Mouse (Mus musculus): ENCODE results near the gene Tmem136. TPM values are rescaled to one million over a fixed set of nuclear protein-coding genes. Genes with fewer than 3 reads are reported as not detected.

Gene Tmem136
- polyA plus RNA-seq, 1 experiment from 2014 or later = 4.0 TPM

DNA sequence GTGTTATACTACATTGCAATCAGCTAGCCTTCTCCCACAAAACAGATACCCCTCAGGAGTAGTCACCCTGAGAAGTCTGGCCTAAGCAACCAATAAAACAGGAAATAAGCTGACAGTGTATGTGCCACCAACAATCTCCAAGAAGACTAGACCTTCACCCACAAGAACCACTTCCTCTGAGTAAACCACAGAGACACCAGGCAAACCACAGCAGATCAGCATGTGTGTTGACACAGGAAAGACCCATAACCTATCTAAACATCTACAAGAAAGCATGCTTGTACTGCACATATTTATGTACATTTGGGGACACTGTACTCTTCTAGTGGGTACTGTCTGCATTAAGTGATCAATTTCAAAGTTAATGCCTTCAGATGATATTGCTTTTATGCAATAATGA lies 20.0 kb downstream of the Tmem136 start:
- no peaks in the 10 kb centered on the region for H3K36me3 ChIP-seq (ENCODE audit: control insufficient read depth, insufficient read depth, low read length)
- no peak for ATAC-seq (ENCODE audit: insufficient read depth, low FRiP score)
- H3K4me1 ChIP-seq (ENCODE audit: control insufficient read depth, insufficient read depth, low read length) = peaks cover 12% of the 10 kb centered on the region
- no peaks in the 10 kb centered on the region for H3K9me3 ChIP-seq (replicated peaks; ENCODE audit: control insufficient read depth, low read length)
- H3K4me3 ChIP-seq (replicated peaks; ENCODE audit: low read length) = no peak overlapping the region
- no peak overlapping the region for H3K27ac ChIP-seq (ENCODE audit: low read length)
- H3K9ac ChIP-seq (ENCODE audit: low read length) = no peak overlapping the region
- H3K27me3 ChIP-seq (ENCODE audit: control insufficient read depth, insufficient read depth, low read length) = no peaks in the 10 kb centered on the region
- H3K4me2 ChIP-seq (ENCODE audit: low read depth, low read length) = no peak overlapping the region

DNA sequence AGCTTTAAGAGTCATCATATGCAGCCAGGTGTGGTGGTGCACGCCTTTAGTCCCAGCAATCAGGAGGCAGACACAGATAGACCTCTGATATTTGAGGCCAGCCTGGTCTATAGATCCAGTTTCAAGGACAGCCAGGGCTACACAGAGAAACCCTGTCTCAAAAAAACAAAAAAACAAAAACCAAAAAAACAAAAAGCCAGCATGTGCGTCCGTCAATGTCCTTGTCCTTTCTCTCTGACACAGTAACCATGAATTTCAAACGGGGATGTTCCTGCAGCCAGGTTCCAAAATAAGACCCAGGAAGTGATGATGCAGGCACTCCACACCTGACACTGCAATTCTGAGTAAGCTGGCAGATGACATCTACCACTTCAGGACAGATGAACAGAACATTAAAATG lies 21.5 kb downstream of the Tmem136 start:
- no peaks in the 10 kb centered on the region for H3K27me3 ChIP-seq (ENCODE audit: control insufficient read depth, insufficient read depth, low read length)

DNA sequence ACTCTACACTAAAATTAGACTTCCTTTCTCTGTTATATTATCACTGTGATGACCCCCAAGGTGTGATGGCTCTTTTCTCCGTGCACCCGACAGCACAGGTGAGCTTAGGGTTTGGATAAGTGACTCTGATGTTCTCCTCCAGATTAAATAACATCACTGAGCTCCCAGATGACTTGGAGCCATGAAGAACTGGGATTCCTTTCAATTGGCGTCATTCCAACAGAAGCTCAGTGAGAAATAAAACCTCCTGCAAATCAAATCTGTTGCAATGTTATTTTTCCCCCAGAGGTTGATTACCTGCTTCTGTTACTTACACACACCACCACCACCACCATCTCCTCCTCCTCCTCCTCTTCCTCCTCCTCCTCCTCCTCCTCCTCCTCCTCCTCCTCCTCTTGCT lies 22.6 kb downstream of the Tmem136 start:
- no peak overlapping the region for H3K4me2 ChIP-seq (ENCODE audit: low read depth, low read length)
- 71% methylated on average over 3 of the region's 3 CpGs for WGBS
- H3K4me1 ChIP-seq (ENCODE audit: control insufficient read depth, insufficient read depth, low read length) = peaks cover 11% of the 10 kb centered on the region
- H3K36me3 ChIP-seq (ENCODE audit: control insufficient read depth, insufficient read depth, low read length) = no peaks in the 10 kb centered on the region
- ATAC-seq (ENCODE audit: insufficient read depth, low FRiP score) = no peak
- no peak overlapping the region for H3K9ac ChIP-seq (ENCODE audit: low read length)
- H3K27me3 ChIP-seq (ENCODE audit: control insufficient read depth, insufficient read depth, low read length) = no peaks in the 10 kb centered on the region
- H3K4me3 ChIP-seq (replicated peaks; ENCODE audit: low read length) = no peak overlapping the region
- H3K9me3 ChIP-seq (replicated peaks; ENCODE audit: control insufficient read depth, low read length) = no peaks in the 10 kb centered on the region
- no peak overlapping the region for H3K27ac ChIP-seq (ENCODE audit: low read length)

More for the DNA sequence above, 21.5 kb downstream of the Tmem136 start:
- Histone ChIP-seq H3K4me2 (ENCODE audit: low read depth, low read length) (no peak overlapping the region), H3K27ac (ENCODE audit: low read length) (no peak overlapping the region), H3K9ac (ENCODE audit: low read length) (no peak overlapping the region), H3K4me3 (replicated peaks; ENCODE audit: low read length) (no peak overlapping the region), H3K4me1 (ENCODE audit: control insufficient read depth, insufficient read depth, low read length) (peaks cover 12% of the 10 kb centered on the region), H3K36me3 (ENCODE audit: control insufficient read depth, insufficient read depth, low read length) (no peaks in the 10 kb centered on the region), H3K9me3 (replicated peaks; ENCODE audit: control insufficient read depth, low read length) (no peaks in the 10 kb centered on the region)
- no peak for ATAC-seq (ENCODE audit: insufficient read depth, low FRiP score)
- 84% methylated on average over 4 of the region's 4 CpGs for WGBS

DNA sequence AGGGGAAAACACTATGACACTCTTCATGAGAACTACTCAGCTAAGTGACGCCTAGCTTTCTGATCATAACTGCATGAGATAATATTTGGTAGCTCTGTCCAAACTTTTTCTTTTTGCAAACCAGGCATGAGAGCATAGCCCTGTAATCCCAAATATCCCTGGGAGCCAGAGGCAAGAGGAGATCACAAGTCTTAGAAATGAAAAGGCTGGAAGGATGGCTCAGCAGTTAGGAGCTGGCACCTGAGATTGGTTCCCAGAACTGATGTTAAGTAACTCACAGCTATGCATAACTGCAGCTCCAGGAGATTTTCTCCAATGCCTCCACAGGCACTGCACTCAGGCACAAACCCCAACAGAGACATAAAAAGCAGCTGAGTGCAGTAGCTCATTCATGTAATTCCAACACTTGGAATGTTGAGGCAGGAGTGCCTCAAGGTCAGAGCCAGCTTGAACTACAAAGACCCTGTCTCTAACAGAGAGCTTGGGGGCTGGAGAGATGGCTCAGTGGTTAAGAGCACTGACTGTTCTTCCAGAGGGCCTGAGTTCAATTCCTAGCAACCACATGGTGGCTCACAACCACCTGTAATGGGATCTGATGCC lies 30.6 kb downstream of the Tmem136 start:
- no peak for ATAC-seq (ENCODE audit: insufficient read depth, low FRiP score)
- Histone ChIP-seq H3K27ac (ENCODE audit: low read length) (peak overlapping the region; percentile 53), H3K36me3 (ENCODE audit: control insufficient read depth, insufficient read depth, low read length) (no peaks in the 10 kb centered on the region), H3K4me3 (replicated peaks; ENCODE audit: low read length) (no peak overlapping the region), H3K4me2 (ENCODE audit: low read depth, low read length) (no peak overlapping the region), H3K9ac (ENCODE audit: low read length) (no peak overlapping the region), H3K4me1 (ENCODE audit: control insufficient read depth, insufficient read depth, low read length) (peaks cover 10% of the 10 kb centered on the region; the same call in 1 of the 2 replicates), H3K9me3 (replicated peaks; ENCODE audit: control insufficient read depth, low read length) (no peaks in the 10 kb centered on the region), H3K27me3 (ENCODE audit: control insufficient read depth, insufficient read depth, low read length) (no peaks in the 10 kb centered on the region)
- whole genome bisulfite sequencing = 60% methylated on average over 1 of the region's 1 CpGs

DNA sequence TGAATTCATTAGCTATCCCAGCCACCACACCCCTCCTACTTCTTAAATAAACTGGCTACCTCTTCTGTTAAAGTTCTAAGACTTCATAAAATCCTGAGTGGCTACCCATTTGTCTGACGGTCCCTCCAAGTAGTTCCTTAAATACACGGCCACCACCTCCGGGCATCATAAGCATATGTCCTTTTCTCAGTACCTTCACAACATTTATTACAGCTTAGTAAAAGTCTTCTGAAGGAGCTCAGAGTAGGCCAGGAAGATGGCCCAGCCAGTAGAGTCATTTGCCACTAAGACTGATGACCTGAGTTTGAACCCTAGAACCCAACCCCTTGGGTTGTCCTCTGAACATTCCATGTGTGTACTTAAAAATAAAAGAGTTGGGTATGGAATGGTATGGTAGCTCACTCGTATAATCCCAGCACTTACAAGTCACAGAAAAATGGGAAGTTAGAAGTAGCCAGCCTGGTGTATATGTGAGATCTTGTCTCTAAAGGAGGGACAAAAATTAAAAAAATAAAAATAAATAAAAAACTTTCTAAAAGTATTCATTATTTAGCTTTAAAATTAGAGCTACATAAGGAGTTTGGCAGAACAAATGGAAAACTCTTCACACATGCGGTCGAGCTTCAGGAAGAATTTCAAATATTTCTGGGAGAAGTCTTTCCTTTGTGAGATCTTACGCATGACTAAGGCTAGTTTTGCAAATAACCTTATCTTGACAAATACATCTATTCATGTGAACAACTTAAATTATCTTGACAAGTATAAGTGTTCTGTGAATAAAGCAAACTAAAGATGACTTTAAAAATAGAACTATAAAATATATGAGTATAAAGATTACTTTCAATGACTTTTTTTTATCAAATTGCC lies 31.6 kb downstream of the Tmem136 start:
- H3K36me3 ChIP-seq (ENCODE audit: control insufficient read depth, insufficient read depth, low read length) = no peaks in the 10 kb centered on the region
- H3K4me3 ChIP-seq (replicated peaks; ENCODE audit: low read length) = no peak overlapping the region
- H3K4me1 ChIP-seq (ENCODE audit: control insufficient read depth, insufficient read depth, low read length) = peaks cover 13% of the 10 kb centered on the region; the same call in 1 of the 2 replicates
- 57% methylated on average over 7 of the region's 7 CpGs for WGBS
- H3K9me3 ChIP-seq (replicated peaks; ENCODE audit: control insufficient read depth, low read length) = no peaks in the 10 kb centered on the region
- H3K27ac ChIP-seq (ENCODE audit: low read length) = no peak overlapping the region
- no peak overlapping the region for H3K4me2 ChIP-seq (ENCODE audit: low read depth, low read length)
- no peaks in the 10 kb centered on the region for H3K27me3 ChIP-seq (ENCODE audit: control insufficient read depth, insufficient read depth, low read length)
- H3K9ac ChIP-seq (ENCODE audit: low read length) = no peak overlapping the region
- ATAC-seq (ENCODE audit: insufficient read depth, low FRiP score) = peak; percentile 58; the same call in 1 of the 2 replicates

DNA sequence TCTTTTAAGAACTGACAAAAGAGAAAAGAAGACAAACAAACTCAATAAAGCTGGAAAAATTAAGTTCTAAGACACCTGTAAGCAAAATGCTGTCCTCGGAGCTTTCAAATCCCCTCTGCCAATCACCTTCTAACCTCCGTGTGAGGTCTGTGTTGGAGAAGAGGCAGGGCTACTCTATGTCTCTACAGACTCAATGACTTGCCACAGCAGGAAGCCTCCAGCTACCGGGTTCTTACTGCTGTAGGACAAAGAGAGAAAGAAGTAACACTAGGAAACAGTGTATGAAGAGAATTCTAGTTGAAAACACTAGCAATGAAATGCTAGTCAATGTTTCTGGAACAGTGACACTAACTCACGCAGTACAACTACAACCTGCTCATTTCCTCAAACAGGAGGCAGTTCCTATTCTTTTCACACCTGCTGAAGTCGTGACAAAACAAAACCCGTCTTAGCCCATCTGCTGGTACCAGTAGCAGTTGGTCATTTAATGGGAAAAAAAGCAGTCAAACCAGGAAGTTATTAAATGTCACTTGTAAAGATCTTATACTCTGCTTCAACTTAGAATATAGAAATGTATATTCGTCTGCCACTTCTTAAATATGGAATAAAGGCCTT lies 32.8 kb downstream of the Tmem136 start:
- no peak for ATAC-seq (ENCODE audit: insufficient read depth, low FRiP score)
- Histone ChIP-seq H3K27me3 (ENCODE audit: control insufficient read depth, insufficient read depth, low read length) (no peaks in the 10 kb centered on the region), H3K9ac (ENCODE audit: low read length) (no peak overlapping the region), H3K9me3 (replicated peaks; ENCODE audit: control insufficient read depth, low read length) (no peaks in the 10 kb centered on the region), H3K36me3 (ENCODE audit: control insufficient read depth, insufficient read depth, low read length) (no peaks in the 10 kb centered on the region), H3K4me3 (replicated peaks; ENCODE audit: low read length) (no peak overlapping the region), H3K4me2 (ENCODE audit: low read depth, low read length) (no peak overlapping the region), H3K27ac (ENCODE audit: low read length) (no peak overlapping the region), H3K4me1 (ENCODE audit: control insufficient read depth, insufficient read depth, low read length) (peaks cover 13% of the 10 kb centered on the region; the same call in 1 of the 2 replicates)
- 56% methylated on average over 7 of the region's 7 CpGs for WGBS

DNA sequence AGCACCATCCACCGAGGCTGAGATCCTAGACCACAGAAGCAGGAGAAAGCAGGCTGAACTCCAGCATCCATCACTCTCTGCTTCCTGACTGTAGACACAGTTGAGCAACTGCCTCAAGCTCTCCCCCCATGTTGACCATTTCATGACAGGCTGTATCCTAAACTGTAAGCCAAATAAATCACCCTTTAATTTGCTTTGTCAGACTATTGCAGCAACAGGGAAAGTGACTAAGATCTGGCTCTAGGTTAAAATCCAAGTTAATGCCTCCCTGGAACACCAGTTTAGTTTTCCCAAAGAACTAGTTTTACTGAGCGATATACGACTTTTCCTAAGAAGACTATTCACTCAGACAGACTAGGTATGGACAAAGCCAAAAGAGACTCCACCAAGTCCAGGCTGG lies 37.7 kb downstream of the Tmem136 start:
- Histone ChIP-seq H3K9me3 (replicated peaks; ENCODE audit: control insufficient read depth, low read length) (no peaks in the 10 kb centered on the region), H3K9ac (ENCODE audit: low read length) (no peak overlapping the region), H3K27me3 (ENCODE audit: control insufficient read depth, insufficient read depth, low read length) (no peaks in the 10 kb centered on the region), H3K27ac (ENCODE audit: low read length) (no peak overlapping the region), H3K4me3 (replicated peaks; ENCODE audit: low read length) (no peak overlapping the region), H3K4me1 (ENCODE audit: control insufficient read depth, insufficient read depth, low read length) (peaks cover 9% of the 10 kb centered on the region; the same call in 1 of the 2 replicates), H3K36me3 (ENCODE audit: control insufficient read depth, insufficient read depth, low read length) (no peaks in the 10 kb centered on the region), H3K4me2 (ENCODE audit: low read depth, low read length) (no peak overlapping the region)
- no peak for ATAC-seq (ENCODE audit: insufficient read depth, low FRiP score)
- 82% methylated on average over 3 of the region's 3 CpGs for WGBS

DNA sequence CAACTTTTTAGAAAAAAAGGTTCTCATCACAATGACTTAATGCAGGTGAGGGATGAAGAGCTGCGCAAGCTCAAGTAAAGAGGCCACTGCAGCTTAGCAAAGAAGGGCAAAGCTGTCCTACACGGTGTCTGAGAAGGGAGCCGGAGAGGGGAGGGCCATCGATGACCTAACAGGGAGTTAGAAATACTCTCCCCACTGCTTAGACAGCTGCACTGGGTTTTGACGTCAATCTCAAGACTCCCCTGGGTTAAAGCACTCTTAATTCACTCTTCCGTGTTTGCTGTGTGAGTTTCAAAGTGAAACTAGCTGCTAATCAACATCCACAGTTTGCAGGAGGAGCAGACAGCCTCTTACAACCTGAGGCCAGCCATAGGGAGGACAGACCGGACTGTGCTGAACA lies 40.2 kb downstream of the Tmem136 start:
- Histone ChIP-seq H3K36me3 (ENCODE audit: control insufficient read depth, insufficient read depth, low read length) (no peaks in the 10 kb centered on the region), H3K9me3 (replicated peaks; ENCODE audit: control insufficient read depth, low read length) (no peaks in the 10 kb centered on the region), H3K4me1 (ENCODE audit: control insufficient read depth, insufficient read depth, low read length) (peaks cover 14% of the 10 kb centered on the region; the same call in 1 of the 2 replicates), H3K4me3 (replicated peaks; ENCODE audit: low read length) (no peak overlapping the region), H3K4me2 (ENCODE audit: low read depth, low read length) (no peak overlapping the region), H3K9ac (ENCODE audit: low read length) (no peak overlapping the region), H3K27me3 (ENCODE audit: control insufficient read depth, insufficient read depth, low read length) (no peaks in the 10 kb centered on the region), H3K27ac (ENCODE audit: low read length) (no peak overlapping the region)
- WGBS = 64% methylated on average over 7 of the region's 7 CpGs
- no peak for ATAC-seq (ENCODE audit: insufficient read depth, low FRiP score)

DNA sequence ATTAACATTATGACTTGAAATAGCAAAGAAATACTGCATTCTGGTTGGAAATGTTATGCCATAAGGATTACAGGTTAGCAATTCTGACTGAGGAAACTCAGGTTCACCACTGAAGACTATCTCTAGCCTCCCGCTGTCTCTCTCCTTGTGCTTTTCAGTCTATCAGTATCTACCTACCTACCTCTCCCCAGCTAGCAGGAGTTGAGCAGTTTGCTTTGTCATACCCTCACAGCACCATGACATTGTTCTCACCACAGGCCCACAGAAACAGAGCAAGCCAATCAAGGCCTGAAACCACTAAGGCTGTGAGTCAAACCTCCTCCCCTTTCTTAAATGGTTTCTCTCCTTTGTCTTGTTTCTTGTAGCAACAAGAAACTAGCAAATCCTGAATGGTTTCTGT lies 41.8 kb downstream of the Tmem136 start:
- Histone ChIP-seq H3K27ac (ENCODE audit: low read length) (peak overlapping the region; percentile 10; the same call in 1 of the 2 replicates), H3K27me3 (ENCODE audit: control insufficient read depth, insufficient read depth, low read length) (no peaks in the 10 kb centered on the region), H3K9ac (ENCODE audit: low read length) (no peak overlapping the region), H3K4me3 (replicated peaks; ENCODE audit: low read length) (no peak overlapping the region), H3K4me1 (ENCODE audit: control insufficient read depth, insufficient read depth, low read length) (peaks cover 19% of the 10 kb centered on the region), H3K4me2 (ENCODE audit: low read depth, low read length) (no peak overlapping the region), H3K9me3 (replicated peaks; ENCODE audit: control insufficient read depth, low read length) (no peaks in the 10 kb centered on the region), H3K36me3 (ENCODE audit: control insufficient read depth, insufficient read depth, low read length) (no peaks in the 10 kb centered on the region)
- 89% methylated on average over 1 of the region's 1 CpGs for WGBS
- ATAC-seq (ENCODE audit: insufficient read depth, low FRiP score) = peak; percentile 13; the same call in 1 of the 2 replicates
